Mouse (Mus musculus): ENCODE results near the gene Abcf2. TPM values are rescaled to one million over a fixed set of nuclear protein-coding genes. Genes with fewer than 3 reads are reported as not detected.

The Abcf2 gene
- polyA plus RNA-seq, 1 experiment, result 40.2 TPM

GRCm38 (mm10) chr5:24525360-24526189, 51.7 kb downstream of the Abcf2 start:
- Histone ChIP-seq H3K27me3 (replicated peaks; ENCODE audit: control insufficient read depth, insufficient read depth, low read length) (peaks cover 4% of the 10 kb centered on the region), H3K4me3 (ENCODE audit: insufficient read depth, low read depth, low read length) (no peak overlapping the region), H3K4me1 (ENCODE audit: control insufficient read depth, insufficient read depth, low read length) (no peaks in the 10 kb centered on the region), H3K36me3 (ENCODE audit: control insufficient read depth, insufficient read depth, low read length) (no peaks in the 10 kb centered on the region), H3K27ac (ENCODE audit: insufficient read depth, low read depth, low read length) (no peak overlapping the region)
- no peak for TF ChIP-seq CTCF (conservative IDR thresholded peaks at IDR 0.05; ENCODE audit: insufficient read depth, insufficient read length, low read depth, low read length)
- TF ChIP-seq POLR2A (IDR thresholded peaks at IDR 0.05; ENCODE audit: low read depth, low read length), result no peak
- no peak for DNase-seq
- 4% methylated on average over 34 of the region's 34 CpGs for WGBS

GRCm38 (mm10) chr5:24524522-24524921, 52.7 kb downstream of the Abcf2 start:
- no peak for DNase-seq
- Histone ChIP-seq H3K27me3 (replicated peaks; ENCODE audit: control insufficient read depth, insufficient read depth, low read length) (peaks cover 4% of the 10 kb centered on the region), H3K36me3 (ENCODE audit: control insufficient read depth, insufficient read depth, low read length) (no peaks in the 10 kb centered on the region), H3K4me3 (ENCODE audit: insufficient read depth, low read depth, low read length) (no peak overlapping the region), H3K27ac (ENCODE audit: insufficient read depth, low read depth, low read length) (no peak overlapping the region), H3K4me1 (ENCODE audit: control insufficient read depth, insufficient read depth, low read length) (no peaks in the 10 kb centered on the region)
- TF ChIP-seq CTCF (conservative IDR thresholded peaks at IDR 0.05; ENCODE audit: insufficient read depth, insufficient read length, low read depth, low read length) (no peak), POLR2A (IDR thresholded peaks at IDR 0.05; ENCODE audit: low read depth, low read length) (no peak)
- WGBS, result 18% methylated on average over 4 of the region's 4 CpGs

GRCm38 (mm10) chr5:24523806-24524205, 53.5 kb downstream of the Abcf2 start:
- 59% methylated on average over 8 of the region's 8 CpGs for WGBS
- Histone ChIP-seq H3K4me1 (ENCODE audit: control insufficient read depth, insufficient read depth, low read length) (no peaks in the 10 kb centered on the region), H3K27ac (ENCODE audit: insufficient read depth, low read depth, low read length) (no peak overlapping the region), H3K27me3 (replicated peaks; ENCODE audit: control insufficient read depth, insufficient read depth, low read length) (peaks cover 4% of the 10 kb centered on the region), H3K36me3 (ENCODE audit: control insufficient read depth, insufficient read depth, low read length) (no peaks in the 10 kb centered on the region), H3K4me3 (ENCODE audit: insufficient read depth, low read depth, low read length) (no peak overlapping the region)
- no peak for DNase-seq
- TF ChIP-seq POLR2A (IDR thresholded peaks at IDR 0.05; ENCODE audit: low read depth, low read length) (no peak), CTCF (conservative IDR thresholded peaks at IDR 0.05; ENCODE audit: insufficient read depth, insufficient read length, low read depth, low read length) (no peak)

- H3K36me3 ChIP-seq (ENCODE audit: control insufficient read depth, insufficient read depth, low read length), result no peaks in the 10 kb centered on the region
- H3K4me1 ChIP-seq (ENCODE audit: control insufficient read depth, insufficient read depth, low read length), result no peaks in the 10 kb centered on the region
- TF ChIP-seq POLR2A (IDR thresholded peaks at IDR 0.05; ENCODE audit: low read depth, low read length) (no peak), CTCF (conservative IDR thresholded peaks at IDR 0.05; ENCODE audit: insufficient read depth, insufficient read length, low read depth, low read length) (no peak)
- DNase-seq, result no peak
- H3K4me3 ChIP-seq (ENCODE audit: insufficient read depth, low read depth, low read length), result no peak overlapping the region
- WGBS, result 52% methylated on average over 8 of the region's 8 CpGs
- peaks cover 3% of the 10 kb centered on the region for H3K27me3 ChIP-seq (replicated peaks; ENCODE audit: control insufficient read depth, insufficient read depth, low read length)
- H3K27ac ChIP-seq (ENCODE audit: insufficient read depth, low read depth, low read length), result no peak overlapping the region
Measured at GRCm38 (mm10) chr5:24521366-24521765, 55.9 kb downstream of the Abcf2 start.

Other genes with a start within 250 kb of the Abcf2 start
- gene Kcnh2, start 225.9 kb downstream of the Abcf2 start, polyA plus RNA-seq (2012; rRNA removed), result 3.1 and 5.5 TPM in 2 replicates
- 11.4 and 12.4 TPM in 2 replicates for gene Nos3, start 212.7 kb downstream of the Abcf2 start, polyA plus RNA-seq (2012; rRNA removed)
- 0.76 and 0.89 TPM in 2 replicates for gene Atg9b, start 185.3 kb downstream of the Abcf2 start, polyA plus RNA-seq (2012; rRNA removed)
- gene Abcb8, start 183.8 kb downstream of the Abcf2 start, polyA plus RNA-seq (2012; rRNA removed), result 112 and 117 TPM in 2 replicates
- 0.20 and 0.33 TPM in 2 replicates for gene Asic3, start 164.1 kb downstream of the Abcf2 start, polyA plus RNA-seq (2012; rRNA removed)
- 78.0 and 83.2 TPM in 2 replicates for gene Cdk5, start 153.9 kb downstream of the Abcf2 start, polyA plus RNA-seq (2012; rRNA removed)
- 56.8 and 66.9 TPM in 2 replicates for gene Slc4a2, start 153.6 kb downstream of the Abcf2 start, polyA plus RNA-seq (2012; rRNA removed)
- 291 and 403 TPM in 2 replicates for gene Fastk, start 132.2 kb downstream of the Abcf2 start, polyA plus RNA-seq (2012; rRNA removed)
- gene Tmub1, start 129.6 kb downstream of the Abcf2 start, polyA plus RNA-seq (2012; rRNA removed), result 60.0 and 68.9 TPM in 2 replicates
- 59.4 and 62.3 TPM in 2 replicates for gene Agap3, start 125.3 kb downstream of the Abcf2 start, polyA plus RNA-seq (2012; rRNA removed)
- 0.05 and 0.11 TPM in 2 replicates for gene Gbx1, start 50.3 kb downstream of the Abcf2 start, polyA plus RNA-seq (2012; rRNA removed)
- gene Asb10, start 36.5 kb downstream of the Abcf2 start, polyA plus RNA-seq (2012; rRNA removed), result 0.38 and 1.6 TPM in 2 replicates
- 0.10 and 0.14 TPM in 2 replicates for gene 4931409K22Rik, start 20.7 kb downstream of the Abcf2 start, polyA plus RNA-seq (2012; rRNA removed)
- gene Chpf2, start 9.3 kb upstream of the Abcf2 start, polyA plus RNA-seq (2012; rRNA removed), result 20.2 and 27.5 TPM in 2 replicates
- gene Smarcd3, start 46.9 kb upstream of the Abcf2 start, polyA plus RNA-seq (2012; rRNA removed), result 12.4 and 15.9 TPM in 2 replicates
- 37.5 and 46.9 TPM in 2 replicates for gene Nub1, start 108.1 kb upstream of the Abcf2 start, polyA plus RNA-seq (2012; rRNA removed)
- 7.0 and 8.6 TPM in 2 replicates for gene Wdr86, start 153.3 kb upstream of the Abcf2 start, polyA plus RNA-seq (2012; rRNA removed)
- 0.14 and 1.4 TPM in 2 replicates for gene Crygn, start 180.5 kb upstream of the Abcf2 start, polyA plus RNA-seq (2012; rRNA removed)

Measured in kidney, adult 2 months (tissue).